8 mouse cellular contexts compared by ENCODE assay signal in genomic region chrX:77511301-77511993, GRCm38 (mm10). TPM values are rescaled to one million over a fixed set of nuclear protein-coding genes. Genes with fewer than 3 reads are reported as not detected.
DNase-seq lines count a peak whose midpoint lies in the region; ATAC-seq lines count a peak whose summit lies in the region.

No protein-coding gene starts in this region.

- no peaks in the 10 kb centered on the region for H3K36me3 ChIP-seq in embryonic facial prominence, embryonic 10.5 days (replicated peaks)
- H3K36me3 ChIP-seq in heart, embryonic 11.5 days (ENCODE audit: control insufficient read depth, insufficient read depth, low read length), result no peaks in the 10 kb centered on the region
- no peaks in the 10 kb centered on the region for H3K36me3 ChIP-seq in kidney, embryonic 14.5 days (ENCODE audit: control insufficient read depth, insufficient read depth, low read length)
- H3K36me3 ChIP-seq in liver, embryonic 15.5 days (replicated peaks), result no peaks in the 10 kb centered on the region
- H3K36me3 ChIP-seq in neural tube, embryonic 13.5 days, result no peaks in the 10 kb centered on the region

- peak overlapping the region; percentile 71 for H3K4me3 ChIP-seq in embryonic facial prominence, embryonic 10.5 days
- H3K4me3 ChIP-seq in heart, embryonic 11.5 days (ENCODE audit: low read depth, low read length), result peak overlapping the region; percentile 70
- peak overlapping the region; percentile 69 for H3K4me3 ChIP-seq in kidney, embryonic 14.5 days (ENCODE audit: low read length)
- peak overlapping the region; percentile 68 for H3K4me3 ChIP-seq in liver, embryonic 15.5 days (replicated peaks)
- H3K4me3 ChIP-seq in neural tube, embryonic 13.5 days, result peak overlapping the region; percentile 66

- peak; percentile 20; the same call in 1 of the 2 replicates for ATAC-seq in heart, embryonic 11.5 days (replicated peaks; ENCODE audit: insufficient number of reproducible peaks, low FRiP score, low TSS enrichment)
- peak; percentile 26 for ATAC-seq in kidney, embryonic 14.5 days (ENCODE audit: low FRiP score, low TSS enrichment)
- ATAC-seq in liver, embryonic 15.5 days (ENCODE audit: insufficient read depth), result peak; percentile 43; the same call in 1 of the 2 replicates
- ATAC-seq in neural tube, embryonic 13.5 days (ENCODE audit: low read depth), result peak; percentile 23

- peaks cover 5% of the 10 kb centered on the region; the same call in 1 of the 2 replicates for H3K4me1 ChIP-seq in embryonic facial prominence, embryonic 10.5 days
- H3K4me1 ChIP-seq in heart, embryonic 11.5 days (ENCODE audit: control insufficient read depth, insufficient read depth, low read length), result peaks cover 7% of the 10 kb centered on the region
- no peaks in the 10 kb centered on the region for H3K4me1 ChIP-seq in kidney, embryonic 14.5 days (ENCODE audit: control insufficient read depth, insufficient read depth, low read length)
- peaks cover 28% of the 10 kb centered on the region for H3K4me1 ChIP-seq in liver, embryonic 15.5 days (replicated peaks)
- peaks cover 28% of the 10 kb centered on the region for H3K4me1 ChIP-seq in neural tube, embryonic 13.5 days (replicated peaks)

- 23% methylated on average over 54 of the region's 55 CpGs for WGBS in embryonic facial prominence, embryonic 10.5 days
- WGBS in heart, embryonic 11.5 days (ENCODE audit: insufficient replicate concordance), result 9% methylated on average over 48 of the region's 55 CpGs
- 23% methylated on average over 50 of the region's 55 CpGs for WGBS in kidney, embryonic 14.5 days
- 19% methylated on average over 55 of the region's 55 CpGs for WGBS in liver, embryonic 15.5 days (ENCODE audit: insufficient replicate concordance)
- 11% methylated on average over 54 of the region's 55 CpGs for WGBS in neural tube, embryonic 13.5 days

- peak overlapping the region; percentile 63 for H3K4me2 ChIP-seq in heart, embryonic 11.5 days
- peak overlapping the region; percentile 47; the same call in 1 of the 2 replicates for H3K4me2 ChIP-seq in kidney, embryonic 14.5 days (replicated peaks; ENCODE audit: low read depth, low read length)
- peak overlapping the region; percentile 80 for H3K4me2 ChIP-seq in liver, embryonic 15.5 days
- peak overlapping the region; percentile 62 for H3K4me2 ChIP-seq in neural tube, embryonic 13.5 days

- H3K9me3 ChIP-seq in embryonic facial prominence, embryonic 10.5 days, result peaks cover 12% of the 10 kb centered on the region; the same call in 1 of the 2 replicates
- H3K9me3 ChIP-seq in heart, embryonic 11.5 days (replicated peaks; ENCODE audit: control insufficient read depth, low read length), result no peaks in the 10 kb centered on the region
- no peaks in the 10 kb centered on the region for H3K9me3 ChIP-seq in kidney, embryonic 14.5 days (ENCODE audit: control insufficient read depth, low read length)
- no peaks in the 10 kb centered on the region for H3K9me3 ChIP-seq in liver, embryonic 15.5 days (replicated peaks)
- H3K9me3 ChIP-seq in neural tube, embryonic 13.5 days, result no peaks in the 10 kb centered on the region

- peak overlapping the region; percentile 96 for H3K27ac ChIP-seq in embryonic facial prominence, embryonic 10.5 days (replicated peaks)
- peak overlapping the region; percentile 94 for H3K27ac ChIP-seq in heart, embryonic 11.5 days (ENCODE audit: low read depth, low read length)
- H3K27ac ChIP-seq in kidney, embryonic 14.5 days (ENCODE audit: low read depth, low read length), result peak overlapping the region; percentile 96
- peak overlapping the region; percentile 75 for H3K27ac ChIP-seq in liver, embryonic 15.5 days (replicated peaks)
- H3K27ac ChIP-seq in neural tube, embryonic 13.5 days (replicated peaks), result peak overlapping the region; percentile 96

- DNase-seq in 3T3-L1 (ENCODE audit: low read depth, low spot score), result peak; percentile 47
- peak; percentile 31 to 43 for DNase-seq in adrenal gland, adult 18-20 months (ENCODE audit: low spot score in 2 of 2)
- peak; percentile 65 for DNase-seq in embryonic facial prominence, embryonic 10.5 days (ENCODE audit: low spot score)
- peak; percentile 32 for DNase-seq in testis, postnatal 14 days (ENCODE audit: low spot score)

- H3K9ac ChIP-seq in heart, embryonic 11.5 days (ENCODE audit: low read depth, low read length), result peak overlapping the region; percentile 90
- H3K9ac ChIP-seq in kidney, embryonic 14.5 days (ENCODE audit: low read depth, low read length), result peak overlapping the region; percentile 84
- peak overlapping the region; percentile 64 for H3K9ac ChIP-seq in liver, embryonic 15.5 days
- H3K9ac ChIP-seq in neural tube, embryonic 13.5 days, result peak overlapping the region; percentile 83

- no peaks in the 10 kb centered on the region for H3K27me3 ChIP-seq in embryonic facial prominence, embryonic 10.5 days (replicated peaks; ENCODE audit: low read depth, poor library complexity, severe bottlenecking)
- no peaks in the 10 kb centered on the region for H3K27me3 ChIP-seq in heart, embryonic 11.5 days (ENCODE audit: control insufficient read depth, insufficient read depth, low read length)
- no peaks in the 10 kb centered on the region for H3K27me3 ChIP-seq in kidney, embryonic 14.5 days (ENCODE audit: control insufficient read depth, insufficient read depth, low read length)
- H3K27me3 ChIP-seq in liver, embryonic 15.5 days, result no peaks in the 10 kb centered on the region
- no peaks in the 10 kb centered on the region for H3K27me3 ChIP-seq in neural tube, embryonic 13.5 days

RNA-seq across cellular contexts. Expression of gene Tbl1x, which starts 0.6 kb away (rescaled TPM):
- 10 to 100 TPM; 65.5 to 77.7 TPM for total RNA-seq in adrenal gland, adult 18-20 months (2021)
- 74.1 and 74.9 TPM in 2 replicates for polyA plus RNA-seq in embryonic facial prominence, embryonic 10.5 days (2016; fragmentation: Nextera tagmentation; extraction: Ambion mirVana)
- 63.6 and 72.6 TPM in 2 replicates for polyA plus RNA-seq in heart, embryonic 11.5 days (2014; fragmentation: Nextera tagmentation; extraction: Ambion mirVana)
- 67.1 and 98.9 TPM in 2 replicates for polyA plus RNA-seq in kidney, embryonic 14.5 days (2014; fragmentation: Nextera tagmentation; extraction: Ambion mirVana)
- 15.7 and 16.2 TPM in 2 replicates for polyA plus RNA-seq in liver, embryonic 15.5 days (2015; fragmentation: Nextera tagmentation; extraction: Ambion mirVana)
- 41.5 and 50.7 TPM in 2 replicates for polyA plus RNA-seq in neural tube, embryonic 13.5 days (2015; fragmentation: Nextera tagmentation; extraction: Ambion mirVana)

Comparison
In these comparisons a context has a peak if more than half of its experiments do, and no peak if none do; other contexts are left out.
1. Peak in every context shown above with its lines: DNase-seq, ATAC-seq, H3K4me3 ChIP-seq and H3K27ac ChIP-seq.